ENCODE assay signal across 22 mouse cellular contexts in the genomic region with DNA sequence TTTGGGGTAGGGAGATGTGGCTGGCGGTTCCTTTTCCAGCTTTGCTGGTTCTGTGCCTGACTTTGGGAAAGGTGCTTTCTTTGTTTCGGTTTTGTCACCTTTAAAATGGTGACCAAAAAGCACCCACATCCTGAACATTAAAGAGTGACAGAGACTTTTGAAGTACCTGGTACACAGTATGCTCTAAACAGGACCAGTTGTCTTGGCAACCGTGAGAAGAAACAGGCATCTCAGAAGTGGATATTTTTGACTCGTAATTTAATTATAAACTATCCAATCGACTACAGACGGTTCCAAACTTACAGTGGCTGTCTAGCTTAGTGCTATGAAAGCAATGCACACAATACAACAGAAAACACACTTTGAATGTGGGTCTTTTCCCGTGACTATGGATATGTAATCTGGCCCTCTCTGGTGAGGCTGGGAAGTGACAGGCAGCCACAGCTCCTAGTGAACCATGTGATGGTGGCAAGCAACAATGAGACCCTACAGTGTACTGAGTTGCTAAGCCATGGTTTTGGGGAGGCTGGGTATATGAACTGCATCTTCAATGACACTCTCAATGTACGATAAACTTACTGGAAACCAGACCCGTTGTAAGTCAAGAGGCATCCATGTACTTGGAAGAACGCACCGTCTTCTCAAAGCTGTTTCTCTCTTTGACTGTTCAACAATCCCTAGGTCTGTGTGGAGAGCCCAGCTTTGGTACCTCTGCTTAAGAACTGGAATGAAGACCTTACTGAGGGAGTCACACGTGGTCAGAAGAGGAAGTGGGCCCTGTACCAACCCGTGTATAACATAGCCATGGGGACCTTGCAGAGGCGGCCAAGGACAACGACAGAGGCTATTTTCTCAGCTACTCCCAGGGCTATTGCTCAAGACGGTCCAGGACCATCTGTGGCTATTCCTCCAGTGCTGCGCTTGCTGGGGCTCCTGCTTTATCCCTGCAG. TPM values are rescaled to one million over a fixed set of nuclear protein-coding genes. Genes with fewer than 3 reads are reported as not detected.
DNase-seq lines count a peak whose midpoint lies in the region; ATAC-seq and TF ChIP-seq lines count a peak whose summit lies in the region.
"Had no signal": no experiment of that assay in that cellular context is flagged by ENCODE, and none has a peak within 500 bp of the region (broad histone marks: within the 10 kb centered on the region; RNA-seq: fewer than 3 reads in every experiment).

No protein-coding gene starts in this region.

- H3K9me3 ChIP-seq in hindbrain, postnatal 0 days (ENCODE audit: low read length) = no peaks in the 10 kb centered on the region
- no peaks in the 10 kb centered on the region for H3K9me3 ChIP-seq in hindbrain, embryonic 10.5 days
- H3K9me3 ChIP-seq in midbrain, postnatal 0 days (ENCODE audit: low read length) = no peaks in the 10 kb centered on the region
- H3K9me3 ChIP-seq in midbrain, embryonic 14.5 days (ENCODE audit: control insufficient read depth, low read length) = no peaks in the 10 kb centered on the region
- H3K9me3 ChIP-seq: embryonic facial prominence, embryonic 12.5 days; intestine, embryonic 15.5 days had no signal

- H3K27ac ChIP-seq in hindbrain, postnatal 0 days = no peak overlapping the region
- no peak overlapping the region for H3K27ac ChIP-seq in hindbrain, embryonic 10.5 days
- no peak overlapping the region for H3K27ac ChIP-seq in midbrain, postnatal 0 days (ENCODE audit: low read depth, low read length)
- no peak overlapping the region for H3K27ac ChIP-seq in midbrain, embryonic 14.5 days (replicated peaks; ENCODE audit: low read depth, low read length)
- no peak overlapping the region for H3K27ac ChIP-seq in kidney, adult 2 months (ENCODE audit: insufficient read depth, low read depth, low read length)
- H3K27ac ChIP-seq: embryonic facial prominence, embryonic 12.5 days; intestine, embryonic 15.5 days; liver, embryonic 14.5 days; macrophage had no signal

- no peak overlapping the region for H3K4me3 ChIP-seq in hindbrain, postnatal 0 days (ENCODE audit: low read length)
- H3K4me3 ChIP-seq in hindbrain, embryonic 10.5 days = no peak overlapping the region
- H3K4me3 ChIP-seq in midbrain, postnatal 0 days (ENCODE audit: low read depth, low read length) = no peak overlapping the region
- no peak overlapping the region for H3K4me3 ChIP-seq in midbrain, embryonic 14.5 days (replicated peaks; ENCODE audit: low read depth, low read length)
- H3K4me3 ChIP-seq in kidney, adult 2 months (ENCODE audit: insufficient read depth, low read depth, low read length) = no peak overlapping the region
- H3K4me3 ChIP-seq: embryonic facial prominence, embryonic 12.5 days; intestine, embryonic 15.5 days had no signal

- H3K4me2 ChIP-seq in hindbrain, postnatal 0 days (ENCODE audit: low read depth, low read length) = no peak overlapping the region
- H3K4me2 ChIP-seq in midbrain, postnatal 0 days (ENCODE audit: low read depth, low read length, poor library complexity, severe bottlenecking) = no peak overlapping the region
- no peak overlapping the region for H3K4me2 ChIP-seq in midbrain, embryonic 14.5 days (ENCODE audit: low read length)
- H3K4me2 ChIP-seq: embryonic facial prominence, embryonic 12.5 days; heart, embryonic 11.5 days; intestine, embryonic 15.5 days had no signal

- no peak for ATAC-seq in hindbrain, postnatal 0 days
- 0 out of 2 replicates have a peak, but pooled peaks have one; percentile 24 for ATAC-seq in midbrain, postnatal 0 days (ENCODE audit: low FRiP score)
- no peak for ATAC-seq in midbrain, embryonic 14.5 days (ENCODE audit: low FRiP score, low TSS enrichment)
- ATAC-seq in granulocyte monocyte progenitor cell, adult 5-6 weeks (replicated peaks; ENCODE audit: poor library complexity, severe bottlenecking) = peak; percentile 62
- ATAC-seq: intestine, embryonic 15.5 days; Patski had no signal

- no peak for DNase-seq in hindbrain, postnatal 0 days (ENCODE audit: low spot score)
- DNase-seq in hindbrain, embryonic 10.5 days (ENCODE audit: low spot score) = no peak
- no peak for DNase-seq in midbrain, postnatal 0 days (ENCODE audit: low spot score)
- DNase-seq in midbrain, embryonic 14.5 days = no peak
- no peak for DNase-seq in kidney, adult 2 months
- no peak for DNase-seq in right cerebral cortex, postnatal 36 days (ENCODE audit: low spot score in 2 of 2)
- no peak for DNase-seq in embryo, embryonic 9.5 days (ENCODE audit: extremely low spot score)
- DNase-seq: cerebellum, adult 9-11 months; heart, postnatal 4 days; kidney, postnatal 4 days; thymus, adult 18-20 months had no signal

- H3K9ac ChIP-seq in hindbrain, postnatal 0 days (replicated peaks; ENCODE audit: low read length) = no peak overlapping the region
- no peak overlapping the region for H3K9ac ChIP-seq in midbrain, postnatal 0 days (replicated peaks; ENCODE audit: low read length, poor library complexity, severe bottlenecking)
- H3K9ac ChIP-seq in midbrain, embryonic 14.5 days (replicated peaks; ENCODE audit: low read length) = no peak overlapping the region
- H3K9ac ChIP-seq: embryonic facial prominence, embryonic 12.5 days; intestine, embryonic 15.5 days; liver, embryonic 14.5 days had no signal

- no peaks in the 10 kb centered on the region for H3K27me3 ChIP-seq in hindbrain, postnatal 0 days (ENCODE audit: insufficient read depth, low read length)
- H3K27me3 ChIP-seq in hindbrain, embryonic 10.5 days (ENCODE audit: insufficient read depth, poor library complexity, severe bottlenecking) = no peaks in the 10 kb centered on the region
- no peaks in the 10 kb centered on the region for H3K27me3 ChIP-seq in midbrain, postnatal 0 days (ENCODE audit: insufficient read depth, low read length)
- no peaks in the 10 kb centered on the region for H3K27me3 ChIP-seq in midbrain, embryonic 14.5 days (ENCODE audit: control insufficient read depth, insufficient read depth, low read length)
- H3K27me3 ChIP-seq in kidney, adult 2 months (replicated peaks; ENCODE audit: control insufficient read depth, insufficient read depth, low read length) = no peaks in the 10 kb centered on the region
- H3K27me3 ChIP-seq: embryonic facial prominence, embryonic 12.5 days; intestine, embryonic 15.5 days; Patski had no signal

- no peaks in the 10 kb centered on the region for H3K36me3 ChIP-seq in hindbrain, postnatal 0 days (ENCODE audit: insufficient read depth, low read length)
- H3K36me3 ChIP-seq in hindbrain, embryonic 10.5 days = no peaks in the 10 kb centered on the region
- H3K36me3 ChIP-seq in midbrain, postnatal 0 days (ENCODE audit: insufficient read depth, low read length) = no peaks in the 10 kb centered on the region
- no peaks in the 10 kb centered on the region for H3K36me3 ChIP-seq in midbrain, embryonic 14.5 days (ENCODE audit: control insufficient read depth, insufficient read depth, low read length)
- H3K36me3 ChIP-seq in kidney, adult 2 months (ENCODE audit: control insufficient read depth, insufficient read depth, low read length) = no peaks in the 10 kb centered on the region
- H3K36me3 ChIP-seq: embryonic facial prominence, embryonic 12.5 days; intestine, embryonic 15.5 days had no signal

- peaks cover 11% of the 10 kb centered on the region; the same call in 1 of the 2 replicates for H3K4me1 ChIP-seq in hindbrain, postnatal 0 days (ENCODE audit: insufficient read depth, low read length)
- peaks cover 34% of the 10 kb centered on the region for H3K4me1 ChIP-seq in hindbrain, embryonic 10.5 days (replicated peaks)
- peaks cover 8% of the 10 kb centered on the region; the same call in 1 of the 2 replicates for H3K4me1 ChIP-seq in midbrain, postnatal 0 days (ENCODE audit: insufficient read depth, low read length)
- H3K4me1 ChIP-seq in midbrain, embryonic 14.5 days (ENCODE audit: control insufficient read depth, insufficient read depth, low read length) = peaks cover 18% of the 10 kb centered on the region
- H3K4me1 ChIP-seq in kidney, adult 2 months (ENCODE audit: control insufficient read depth, insufficient read depth, low read length) = no peaks in the 10 kb centered on the region

- TF ChIP-seq POLR2A in kidney, adult 2 months (IDR thresholded peaks at IDR 0.05; ENCODE audit: low read depth, low read length) = no peak

- TF ChIP-seq CTCF in hindbrain, postnatal 0 days (IDR thresholded peaks at IDR 0.05; ENCODE audit: low read depth) = peak; percentile 49
- TF ChIP-seq CTCF in midbrain, postnatal 0 days (IDR thresholded peaks at IDR 0.05) = peak; percentile 36
- TF ChIP-seq CTCF in kidney, adult 2 months (conservative IDR thresholded peaks at IDR 0.05; ENCODE audit: insufficient read depth, insufficient read length, low read depth, low read length) = no peak

- 78% methylated on average over 17 of the region's 17 CpGs for WGBS in hindbrain, postnatal 0 days
- 88% methylated on average over 17 of the region's 17 CpGs for WGBS in hindbrain, embryonic 10.5 days
- 78% methylated on average over 17 of the region's 17 CpGs for WGBS in midbrain, postnatal 0 days
- WGBS in midbrain, embryonic 14.5 days = 85% methylated on average over 17 of the region's 17 CpGs
- WGBS in kidney, adult 2 months = 88% methylated on average over 17 of the region's 17 CpGs

RNA-seq across cellular contexts. Expression of gene Eps8l3, which starts 23.5 kb away (rescaled TPM):
- total RNA-seq in hindbrain, postnatal 0 days (2014; rRNA removed) = not detected in 2 replicates
- polyA plus RNA-seq in hindbrain, postnatal 0 days (2015; fragmentation: Nextera tagmentation; extraction: Ambion mirVana) = not detected in 2 replicates
- not detected in 2 replicates for polyA plus RNA-seq in hindbrain, embryonic 10.5 days (2016; fragmentation: Nextera tagmentation; extraction: Ambion mirVana)
- total RNA-seq in midbrain, postnatal 0 days (2014; rRNA removed) = not detected in 2 replicates
- not detected in 2 replicates for polyA plus RNA-seq in midbrain, postnatal 0 days (2015; fragmentation: Nextera tagmentation; extraction: Ambion mirVana)
- polyA plus RNA-seq in midbrain, embryonic 14.5 days (2014; fragmentation: Nextera tagmentation; extraction: Ambion mirVana) = not detected in 2 replicates
- total RNA-seq in granulocyte monocyte progenitor cell, adult 5-6 weeks (2014; fragmentation: Nextera tagmentation) = not detected in 2 replicates
- total RNA-seq in granulocyte monocyte progenitor cell, adult 5-6 weeks (2017) = not detected in 2 replicates
- polyA plus RNA-seq in kidney, adult 2 months (2012; rRNA removed) = 0.72 TPM in 2 replicates
- total RNA-seq: adrenal gland, adult 18-20 months; gastrocnemius, adult 8-10 months; heart, postnatal 4 days; left cerebral cortex, postnatal 14 days; monocyte, adult 5-6 weeks had no signal
- polyA plus RNA-seq: embryonic facial prominence, embryonic 12.5 days; heart, embryonic 11.5 days; macrophage; Patski had no signal

RNA-seq across cellular contexts. Expression of gene Gstm5, which starts 42.1 kb away (rescaled TPM):
- 164 and 179 TPM in 2 replicates for total RNA-seq in hindbrain, postnatal 0 days (2014; rRNA removed)
- 383 and 384 TPM in 2 replicates for polyA plus RNA-seq in hindbrain, postnatal 0 days (2015; fragmentation: Nextera tagmentation; extraction: Ambion mirVana)
- 219 and 233 TPM in 2 replicates for polyA plus RNA-seq in hindbrain, embryonic 10.5 days (2016; fragmentation: Nextera tagmentation; extraction: Ambion mirVana)
- total RNA-seq in midbrain, postnatal 0 days (2014; rRNA removed) = 142 and 166 TPM in 2 replicates
- polyA plus RNA-seq in midbrain, postnatal 0 days (2015; fragmentation: Nextera tagmentation; extraction: Ambion mirVana) = 316 and 320 TPM in 2 replicates
- polyA plus RNA-seq in midbrain, embryonic 14.5 days (2014; fragmentation: Nextera tagmentation; extraction: Ambion mirVana) = 245 and 277 TPM in 2 replicates
- total RNA-seq in granulocyte monocyte progenitor cell, adult 5-6 weeks (2014; fragmentation: Nextera tagmentation) = 16.0 and 24.7 TPM in 2 replicates
- 13.2 and 18.3 TPM in 2 replicates for total RNA-seq in granulocyte monocyte progenitor cell, adult 5-6 weeks (2017)
- polyA plus RNA-seq in kidney, adult 2 months (2012; rRNA removed) = 172 and 198 TPM in 2 replicates

Comparison
In these comparisons a context has a peak if more than half of its experiments do, and no peak if none do; other contexts are left out.
1. ATAC-seq: peak in midbrain, postnatal 0 days (single experiment) and granulocyte monocyte progenitor cell, adult 5-6 weeks (single experiment); none in hindbrain, postnatal 0 days (single experiment) and midbrain, embryonic 14.5 days (single experiment).